Mouse (Mus musculus): ENCODE measurements around the gene Nucb1. TPM values are rescaled to one million over a fixed set of nuclear protein-coding genes. Genes with fewer than 3 reads are reported as not detected.
A peak's percentile ranks its signal among the peaks of the same experiment; 100 is the strongest.
"Not testable (repeated sequence)": the region's sequence is repeated elsewhere in the genome, so short reads cannot be mapped to it uniquely, and the experiment has no call there.

Gene Nucb1
- polyA plus RNA-seq, 1 experiment: 88.2 TPM

DNA sequence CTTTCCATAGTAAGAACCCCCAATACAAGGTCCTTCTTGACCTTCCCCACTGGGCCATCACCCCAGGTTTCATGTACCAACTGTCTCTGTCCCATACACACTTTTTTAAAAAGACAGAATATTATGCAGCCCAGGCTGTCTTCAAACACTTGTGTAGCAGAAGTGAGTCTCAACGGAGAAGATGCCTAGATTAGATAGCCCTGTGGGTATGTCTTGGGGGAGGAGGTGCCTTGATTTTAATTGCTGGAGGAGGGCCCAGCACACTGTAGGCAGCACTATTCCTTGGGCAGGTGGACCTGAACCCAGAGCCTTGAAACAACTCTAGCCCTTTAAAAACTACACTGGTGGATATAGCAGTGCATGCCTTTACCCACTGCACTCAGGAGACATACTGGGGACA is 28.0 kb downstream of the Nucb1 start:
- TF ChIP-seq CTCF (IDR thresholded peaks at IDR 0.05; ENCODE audit: extremely low read depth, insufficient read depth, low read length) (no peak), POLR2A (IDR thresholded peaks at IDR 0.05; ENCODE audit: extremely low read depth, insufficient read depth, low read length) (no peak)

GRCm38 (mm10) chr7:45481374-45481927 is 28.8 kb downstream of the Nucb1 start, which contains the start of gene Tulp2:
Gene Tulp2 (plus strand): TSS chr7:45481877.
- TF ChIP-seq CTCF (IDR thresholded peaks at IDR 0.05; ENCODE audit: extremely low read depth, insufficient read depth, low read length) (no peak), POLR2A (IDR thresholded peaks at IDR 0.05; ENCODE audit: extremely low read depth, insufficient read depth, low read length) (no peak)
- no peaks in the 10 kb centered on the region for H3K4me1 ChIP-seq (ENCODE audit: control insufficient read depth, insufficient read depth, low read length)
- H3K4me3 ChIP-seq (ENCODE audit: insufficient read depth, low read length): no peak within 1 kb of the TSS
- H3K27ac ChIP-seq (ENCODE audit: insufficient read depth, low read length): no peak within 1 kb of the TSS

More for the DNA sequence above, 28.0 kb downstream of the Nucb1 start:
- Histone ChIP-seq H3K4me1 (ENCODE audit: control insufficient read depth, insufficient read depth, low read length) (no peaks in the 10 kb centered on the region), H3K4me3 (ENCODE audit: insufficient read depth, low read length) (no peak overlapping the region), H3K27ac (ENCODE audit: insufficient read depth, low read length) (no peak overlapping the region)

DNA sequence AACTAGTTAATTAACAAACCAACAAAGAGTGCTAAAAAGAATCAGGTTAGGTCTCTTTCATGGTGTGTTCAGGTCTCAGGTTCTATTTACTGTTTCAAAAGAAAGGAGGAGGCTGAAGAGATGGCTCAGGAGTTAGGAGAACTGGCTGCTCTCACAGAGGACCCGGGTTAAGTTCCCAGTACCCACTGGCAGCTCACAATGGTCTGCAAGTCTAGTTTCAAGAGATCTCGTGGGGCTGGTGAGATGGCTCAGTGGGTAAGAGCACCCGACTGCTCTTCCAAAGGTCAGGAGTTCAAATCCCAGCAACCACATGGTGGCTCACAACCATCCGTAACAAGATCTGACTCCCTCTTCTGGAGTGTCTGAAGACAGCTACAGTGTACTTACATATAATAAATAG is 29.9 kb downstream of the Nucb1 start:
- H3K4me1 ChIP-seq (ENCODE audit: control insufficient read depth, insufficient read depth, low read length); H3K4me3 ChIP-seq (ENCODE audit: insufficient read depth, low read length); H3K27ac ChIP-seq (ENCODE audit: insufficient read depth, low read length): not testable (repeated sequence)

DNA sequence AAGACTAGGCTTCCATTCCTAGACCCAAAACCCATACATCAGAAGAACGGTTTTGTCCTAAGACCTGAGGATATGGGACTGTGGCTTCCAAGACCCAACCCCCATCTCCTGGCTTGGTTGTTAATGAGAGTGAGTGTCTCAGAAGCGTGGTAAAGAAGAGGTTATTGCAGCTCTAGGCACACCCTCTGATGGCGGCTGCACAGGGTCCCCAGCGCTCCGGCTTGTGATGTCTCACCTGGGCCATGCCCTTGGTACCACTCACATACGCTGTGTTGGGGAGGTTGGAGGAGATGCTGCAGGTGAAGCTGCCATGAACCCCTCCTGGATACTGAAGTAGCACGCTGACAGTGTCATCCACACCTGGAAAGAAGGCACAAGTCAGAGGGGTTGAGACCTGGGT is 31.4 kb downstream of the Nucb1 start:
- Histone ChIP-seq H3K4me1 (ENCODE audit: control insufficient read depth, insufficient read depth, low read length) (no peaks in the 10 kb centered on the region), H3K4me3 (ENCODE audit: insufficient read depth, low read length) (no peak overlapping the region), H3K27ac (ENCODE audit: insufficient read depth, low read length) (no peak overlapping the region)
- TF ChIP-seq POLR2A (IDR thresholded peaks at IDR 0.05; ENCODE audit: extremely low read depth, insufficient read depth, low read length) (no peak), CTCF (IDR thresholded peaks at IDR 0.05; ENCODE audit: extremely low read depth, insufficient read depth, low read length) (no peak)

DNA sequence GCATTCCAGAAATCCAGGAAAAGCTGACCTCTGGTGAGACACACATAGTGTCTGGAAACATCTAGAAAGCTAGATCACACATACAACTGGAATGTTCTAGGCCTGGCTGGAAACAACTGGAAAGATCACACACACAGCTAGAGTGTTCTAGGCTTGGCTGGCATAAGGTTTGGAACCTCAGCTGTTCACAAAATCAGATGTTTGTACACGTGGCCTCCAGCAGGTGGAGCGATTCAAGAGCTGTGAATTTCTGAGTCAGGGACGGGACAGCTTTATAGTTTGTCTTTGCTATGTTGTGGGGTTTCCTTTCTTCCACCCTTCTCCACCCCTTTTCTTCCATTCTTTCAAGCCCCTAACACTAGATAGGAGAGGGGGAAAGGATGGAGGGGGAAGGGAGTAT is 33.2 kb downstream of the Nucb1 start:
- no peak overlapping the region for H3K4me3 ChIP-seq (ENCODE audit: insufficient read depth, low read length)
- H3K4me1 ChIP-seq (ENCODE audit: control insufficient read depth, insufficient read depth, low read length): no peaks in the 10 kb centered on the region
- peak; percentile 62 for TF ChIP-seq CTCF (IDR thresholded peaks at IDR 0.05; ENCODE audit: extremely low read depth, insufficient read depth, low read length)
- TF ChIP-seq POLR2A (IDR thresholded peaks at IDR 0.05; ENCODE audit: extremely low read depth, insufficient read depth, low read length): no peak
- H3K27ac ChIP-seq (ENCODE audit: insufficient read depth, low read length): no peak overlapping the region

DNA sequence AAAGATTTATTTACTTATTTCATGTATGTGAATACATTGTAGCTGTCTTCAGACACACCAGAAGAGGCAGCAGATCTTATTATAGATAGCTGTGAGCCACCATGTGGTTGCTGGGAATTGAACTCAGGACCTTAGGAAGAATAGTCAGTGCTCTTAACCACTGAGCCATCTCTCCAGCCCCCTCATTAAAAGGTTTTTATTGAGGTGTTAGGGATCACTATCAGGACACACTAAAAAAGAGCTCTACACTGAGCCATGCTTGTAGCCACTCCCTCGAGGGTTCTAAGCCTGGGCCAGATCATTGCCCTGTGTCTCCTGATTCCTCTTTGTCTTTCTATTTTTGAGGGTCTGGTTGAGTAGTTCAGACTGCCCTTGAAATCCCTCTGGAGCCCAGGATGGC is 33.8 kb downstream of the Nucb1 start:
- Histone ChIP-seq H3K4me1 (ENCODE audit: control insufficient read depth, insufficient read depth, low read length) (no peaks in the 10 kb centered on the region), H3K27ac (ENCODE audit: insufficient read depth, low read length) (no peak overlapping the region), H3K4me3 (ENCODE audit: insufficient read depth, low read length) (no peak overlapping the region)
- TF ChIP-seq CTCF (IDR thresholded peaks at IDR 0.05; ENCODE audit: extremely low read depth, insufficient read depth, low read length) (no peak), POLR2A (IDR thresholded peaks at IDR 0.05; ENCODE audit: extremely low read depth, insufficient read depth, low read length) (no peak)

- no peaks in the 10 kb centered on the region for H3K4me1 ChIP-seq (ENCODE audit: control insufficient read depth, insufficient read depth, low read length)
- H3K27ac ChIP-seq (ENCODE audit: insufficient read depth, low read length): no peak overlapping the region
- TF ChIP-seq POLR2A (IDR thresholded peaks at IDR 0.05; ENCODE audit: extremely low read depth, insufficient read depth, low read length) (0 out of 2 replicates have a peak, but pooled peaks have one; percentile 11), CTCF (IDR thresholded peaks at IDR 0.05; ENCODE audit: extremely low read depth, insufficient read depth, low read length) (no peak)
- peak overlapping the region; percentile 38 for H3K4me3 ChIP-seq (ENCODE audit: insufficient read depth, low read length)
These were observed 34.8 kb downstream of the Nucb1 start for GRCm38 (mm10) chr7:45475291-45475969.

DNA sequence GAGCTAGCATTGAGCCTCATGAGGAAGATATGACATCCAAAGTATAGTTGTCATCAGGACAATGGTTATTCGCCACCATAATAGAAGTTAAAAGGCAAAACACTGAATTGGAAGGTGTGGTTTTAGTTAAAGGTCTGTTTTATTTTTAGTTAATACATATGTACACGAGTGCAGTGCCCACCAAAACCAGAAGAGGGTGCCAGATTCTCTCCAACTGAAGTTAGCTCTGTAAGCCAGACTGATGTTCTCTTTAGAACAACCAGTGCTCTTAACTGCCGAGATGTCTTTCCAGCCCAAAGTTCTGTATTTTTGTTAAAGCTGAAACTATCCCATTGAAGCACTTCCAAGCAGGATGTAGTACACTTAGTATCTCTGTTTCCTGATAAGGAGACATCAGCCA is 39.3 kb downstream of the Nucb1 start:
- TF ChIP-seq POLR2A (IDR thresholded peaks at IDR 0.05; ENCODE audit: extremely low read depth, insufficient read depth, low read length) (no peak), CTCF (IDR thresholded peaks at IDR 0.05; ENCODE audit: extremely low read depth, insufficient read depth, low read length) (peak; percentile 66)
- Histone ChIP-seq H3K4me3 (ENCODE audit: insufficient read depth, low read length) (no peak overlapping the region), H3K4me1 (ENCODE audit: control insufficient read depth, insufficient read depth, low read length) (peaks cover 1% of the 10 kb centered on the region; the same call in 1 of the 2 replicates), H3K27ac (ENCODE audit: insufficient read depth, low read length) (no peak overlapping the region)

- no peak for TF ChIP-seq CTCF (IDR thresholded peaks at IDR 0.05; ENCODE audit: extremely low read depth, insufficient read depth, low read length)
- no peak for TF ChIP-seq POLR2A (IDR thresholded peaks at IDR 0.05; ENCODE audit: extremely low read depth, insufficient read depth, low read length)
- H3K27ac ChIP-seq (ENCODE audit: insufficient read depth, low read length): no peak overlapping the region
- H3K4me1 ChIP-seq (ENCODE audit: control insufficient read depth, insufficient read depth, low read length): peaks cover 7% of the 10 kb centered on the region
- peak overlapping the region; percentile 83 for H3K4me3 ChIP-seq (ENCODE audit: insufficient read depth, low read length)
These were observed 43.0 kb downstream of the Nucb1 start for GRCm38 (mm10) chr7:45467090-45467670.

Data from cortical plate, adult 2 months (tissue).